Mouse (Mus musculus) adrenal gland, postnatal 25 days (tissue): Measurements from ENCODE around the gene Kcnrg. TPM values are rescaled to one million over a fixed set of nuclear protein-coding genes. Genes with fewer than 3 reads are reported as not detected.
A peak's percentile ranks its signal among the peaks of the same experiment; 100 is the strongest.
"Not testable (repeated sequence)": the region's sequence is repeated elsewhere in the genome, so short reads cannot be mapped to it uniquely, and the experiment has no call there.

Experiments
- DNase-seq: peaks from one replicate; pipeline ENCODE4 v3.0.0; 2021; ENCODE audit warnings: mixed read lengths
- long read RNA-seq: library from polyadenylated mRNA; stranded (forward); transcript quantifications from one replicate; pipeline ENCODE4 v2.0.0, GENCODE M21; 2021
- total RNA-seq: library from RNA; stranded (reverse); gene quantifications from 2 replicates; pipeline ENCODE4 v1.2.3, GENCODE M21; 2021

Kcnrg gene
- 0.27 and 0.52 TPM in 2 replicates for total RNA-seq
- long read RNA-seq: 0 reads

DNA sequence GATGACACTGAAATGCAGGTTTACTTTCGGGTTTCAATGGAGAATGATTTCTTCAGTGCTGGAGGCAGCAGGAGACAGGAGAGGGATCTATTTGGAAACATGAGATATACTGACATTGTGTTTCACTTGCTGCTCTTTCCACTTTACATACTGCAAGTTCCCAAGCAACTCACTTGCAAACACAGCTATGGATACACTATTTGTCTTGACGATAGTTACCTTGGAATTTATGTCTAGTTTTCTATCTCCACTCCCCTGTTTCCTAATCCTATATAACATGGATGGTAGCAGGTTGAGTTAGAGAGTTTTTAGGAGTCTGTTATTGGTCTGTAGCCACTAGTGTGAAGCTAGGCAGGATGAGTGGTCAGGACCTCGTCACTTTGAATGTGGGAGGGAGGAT lies at the start of gene Kcnrg:
Gene Kcnrg (plus strand): TSS at position 301 of the 400 bp plus-strand sequence.
- no peak for DNase-seq

DNA sequence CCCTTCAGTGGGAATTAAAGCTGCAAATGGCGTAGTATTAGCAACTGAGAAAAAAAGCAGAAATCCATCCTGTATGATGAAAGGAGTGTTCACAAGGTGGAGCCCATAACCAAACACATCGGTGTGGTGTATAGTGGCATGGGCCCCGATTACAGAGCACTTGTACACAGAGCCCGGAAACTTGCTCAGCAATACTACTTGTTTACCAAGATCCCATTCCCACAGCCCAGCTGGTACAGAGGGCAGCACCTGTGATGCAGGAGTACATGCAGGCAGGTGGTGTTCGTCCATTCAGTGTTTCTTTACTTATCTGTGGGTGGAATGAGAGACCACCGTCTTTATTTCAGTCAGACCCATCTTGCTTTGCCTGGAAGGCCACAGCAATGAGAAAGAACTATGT lies 48.4 kb upstream of the Kcnrg start:
- no peak for DNase-seq

DNA sequence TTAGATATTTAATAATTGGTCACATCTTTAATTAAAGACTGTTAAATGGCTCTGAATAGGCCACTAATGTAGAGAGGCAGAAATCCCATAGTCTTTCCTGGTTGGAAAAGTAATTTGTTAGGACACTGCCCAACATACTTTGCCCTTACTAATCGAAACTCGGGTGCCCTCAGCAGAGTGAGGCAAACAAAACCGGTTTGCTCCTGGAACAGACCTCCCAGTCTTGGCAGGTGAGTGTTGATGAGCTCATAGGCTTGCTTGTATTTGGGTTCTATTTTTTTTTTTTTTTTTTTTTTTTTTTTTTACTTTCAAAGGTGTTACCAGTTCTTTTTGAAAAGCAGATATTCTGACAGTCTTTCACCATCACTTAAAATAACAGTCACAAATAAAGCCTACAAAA lies 47.4 kb upstream of the Kcnrg start:
- DNase-seq: no peak

DNA sequence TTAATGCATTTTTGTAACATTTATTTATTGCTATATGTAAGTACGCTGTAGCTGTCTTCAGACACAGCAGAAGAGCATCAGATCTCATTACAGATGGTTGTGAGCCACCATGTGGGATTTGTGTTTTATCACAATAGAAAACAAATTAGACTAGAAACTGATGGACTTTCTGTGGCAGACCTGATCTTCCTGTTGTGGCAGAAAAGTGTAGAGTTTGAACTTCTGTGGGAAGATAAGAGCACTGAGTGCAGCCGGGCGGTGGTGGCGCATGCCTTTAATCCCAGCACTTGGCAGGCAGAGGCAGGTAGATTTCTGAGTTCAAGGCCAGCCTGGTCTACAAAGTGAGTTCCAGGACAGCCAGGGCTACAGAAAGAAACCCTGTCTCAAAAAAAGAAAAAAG lies 41.0 kb upstream of the Kcnrg start:
- DNase-seq: not testable (repeated sequence)

DNA sequence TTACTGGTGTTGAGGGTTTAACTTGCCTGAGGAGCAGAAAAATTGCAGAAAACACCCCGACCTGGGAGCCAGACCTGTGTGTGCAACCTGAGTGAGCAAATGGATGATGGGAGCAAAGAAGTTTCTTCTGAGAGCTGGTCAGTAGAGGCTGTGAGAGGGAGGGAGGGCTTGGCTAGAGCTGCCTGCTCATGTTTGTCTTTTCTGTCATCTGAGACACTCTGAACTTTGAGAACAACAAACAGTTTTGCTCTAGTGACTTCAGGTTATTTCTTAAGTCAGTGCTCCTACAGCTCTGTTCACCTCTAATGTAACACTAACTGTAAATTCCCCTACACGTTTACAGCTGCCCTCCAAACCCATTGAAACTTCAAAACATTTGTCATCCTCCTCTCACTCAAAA lies 37.9 kb upstream of the Kcnrg start:
- no peak for DNase-seq

DNA sequence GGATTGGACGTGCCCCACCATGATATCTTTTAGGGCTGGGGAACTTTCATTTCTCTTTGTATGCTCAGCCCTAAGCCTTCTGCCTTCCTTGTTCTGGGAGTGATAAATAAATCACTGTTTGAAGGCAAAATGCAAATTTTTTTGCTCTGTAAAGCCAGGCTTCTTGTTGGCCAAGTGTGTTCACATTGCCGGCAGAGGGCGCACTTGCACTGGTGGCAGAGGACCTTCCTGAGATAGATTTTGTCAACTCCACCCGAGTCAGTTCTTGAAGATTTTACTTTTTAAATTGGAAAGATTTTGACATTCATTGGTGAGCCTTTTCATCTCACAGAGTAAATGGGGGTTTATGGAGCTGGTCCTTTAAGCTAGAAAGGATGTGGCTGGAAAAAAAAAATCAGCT lies 35.9 kb upstream of the Kcnrg start:
- DNase-seq: peak; percentile 93

DNA sequence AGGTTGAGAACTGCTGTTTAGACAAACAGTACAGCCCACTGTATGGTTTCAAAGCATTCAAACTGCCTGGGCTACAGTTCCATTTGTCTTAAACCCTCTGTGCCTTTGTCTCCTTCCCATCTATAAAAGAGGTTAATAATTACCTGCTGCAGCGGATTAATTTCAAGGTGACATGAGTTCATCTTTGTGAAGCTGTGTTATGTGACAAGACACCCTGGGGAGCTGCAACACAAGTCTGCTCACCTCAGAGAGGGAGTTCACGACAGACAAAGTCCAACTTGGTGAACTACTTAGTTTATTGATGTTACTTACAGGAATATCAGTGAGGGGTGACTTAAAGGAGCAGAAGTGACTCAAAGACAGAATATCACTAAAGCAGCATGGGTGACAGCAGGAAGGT lies 35.1 kb upstream of the Kcnrg start:
- DNase-seq: no peak

DNA sequence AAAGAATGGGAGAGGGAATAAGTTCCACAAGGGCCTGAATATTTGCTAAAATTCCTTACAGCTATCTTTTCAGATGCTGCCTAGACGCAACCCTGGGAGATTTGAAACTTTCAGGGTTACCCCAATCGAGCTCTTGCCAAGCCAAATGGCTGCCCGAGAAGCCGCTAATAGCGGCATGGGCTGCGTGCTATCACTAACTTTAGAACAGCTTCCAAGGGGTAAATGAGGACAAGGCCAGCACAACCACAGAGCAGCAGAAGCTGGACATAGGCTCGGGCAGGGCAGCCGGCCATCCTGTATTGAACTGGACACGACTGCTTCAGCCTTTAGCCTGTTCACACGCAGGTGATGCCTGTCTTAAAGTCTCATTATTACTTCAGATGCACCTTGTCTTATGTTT lies 32.2 kb upstream of the Kcnrg start:
- peak; percentile 15 for DNase-seq

DNA sequence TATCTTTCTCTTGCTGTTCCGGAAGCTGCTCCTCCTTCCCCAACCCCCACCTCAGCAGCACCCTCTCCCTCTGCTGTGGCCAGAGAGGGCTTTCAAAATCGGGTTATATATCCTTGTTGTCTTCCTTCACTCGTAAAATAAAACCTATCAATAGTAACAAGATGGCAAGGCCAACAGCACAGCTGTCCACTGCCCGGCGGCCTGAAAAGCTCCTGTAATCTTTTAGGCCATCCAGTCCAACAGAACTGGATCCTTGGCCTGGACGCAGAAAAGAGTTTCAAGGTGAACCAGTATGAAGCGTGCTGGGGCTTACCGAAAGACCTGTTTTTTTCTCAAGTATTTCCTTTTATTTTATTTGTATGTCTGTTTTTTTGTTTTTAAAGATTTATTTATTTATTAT lies 31.3 kb upstream of the Kcnrg start:
- DNase-seq: no peak

DNA sequence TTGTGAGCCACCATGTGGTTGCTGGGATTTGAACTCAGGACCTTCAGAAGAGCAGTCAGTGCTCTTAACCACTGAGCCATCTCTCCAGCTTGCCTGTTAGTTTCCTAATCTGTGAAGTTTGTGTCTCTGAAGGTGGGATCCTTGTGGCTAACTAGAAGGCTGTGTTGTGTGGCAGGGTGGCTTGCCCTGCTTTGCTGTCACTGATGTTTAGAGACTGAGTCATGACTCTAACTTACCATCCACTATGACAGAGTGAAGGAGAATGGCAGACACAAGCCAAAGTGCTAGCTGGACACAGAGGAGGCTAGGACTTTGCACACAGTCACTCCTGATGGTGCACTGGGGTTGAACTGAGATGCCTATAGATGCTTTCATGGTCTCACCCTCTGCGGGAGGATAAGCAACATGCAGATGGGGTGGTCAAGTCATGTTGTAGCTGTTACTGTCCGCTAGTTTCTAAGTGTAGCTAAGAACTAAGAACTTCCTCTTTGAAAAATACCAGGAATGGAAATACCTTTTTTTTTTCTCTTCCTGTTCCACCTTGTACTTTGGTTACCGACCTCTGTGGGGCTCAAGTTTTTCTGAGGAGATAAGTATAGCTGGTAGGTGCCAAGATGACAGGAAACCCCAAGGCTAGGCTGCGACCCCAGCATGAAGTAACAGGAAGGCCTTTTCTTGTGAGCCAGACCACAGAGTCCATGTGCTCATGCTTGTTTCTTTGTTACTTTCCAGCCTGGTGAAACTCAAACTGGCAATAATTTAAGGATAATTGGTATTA lies 17.8 kb upstream of the Kcnrg start:
- DNase-seq: no peak

DNA sequence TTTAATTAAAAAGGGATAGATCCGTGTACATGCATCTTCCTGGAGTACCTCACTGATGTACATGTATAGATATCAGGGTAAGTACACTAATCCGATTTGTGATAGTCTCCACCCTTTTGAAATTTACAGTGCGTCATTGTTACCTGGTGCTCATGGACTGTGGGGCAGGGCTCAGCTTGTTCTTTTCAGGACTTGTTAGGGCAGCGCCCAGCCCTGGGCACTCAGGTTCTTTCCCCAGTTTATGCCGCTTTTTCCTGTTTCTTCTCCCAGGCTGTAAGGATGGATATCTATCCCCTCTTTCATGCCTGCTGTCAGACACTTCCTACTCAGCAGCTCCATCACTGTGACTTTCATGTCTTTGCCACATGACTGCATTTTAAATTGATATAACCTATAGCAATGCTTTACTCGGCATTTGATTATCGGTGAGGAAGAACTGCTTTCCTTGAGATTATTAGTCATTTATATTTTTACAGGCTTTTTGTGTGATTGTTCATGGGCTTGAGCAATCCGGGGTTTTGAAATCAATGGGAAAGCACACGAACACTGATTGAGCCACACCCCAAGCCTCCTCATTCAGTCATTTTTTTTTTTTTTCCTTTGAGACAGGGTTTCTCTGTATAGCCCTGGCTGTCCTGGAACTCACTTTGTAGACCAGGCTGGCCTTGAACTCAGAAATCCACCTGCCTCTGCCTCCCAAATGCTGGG lies 10.4 kb upstream of the Kcnrg start:
- no peak for DNase-seq

DNA sequence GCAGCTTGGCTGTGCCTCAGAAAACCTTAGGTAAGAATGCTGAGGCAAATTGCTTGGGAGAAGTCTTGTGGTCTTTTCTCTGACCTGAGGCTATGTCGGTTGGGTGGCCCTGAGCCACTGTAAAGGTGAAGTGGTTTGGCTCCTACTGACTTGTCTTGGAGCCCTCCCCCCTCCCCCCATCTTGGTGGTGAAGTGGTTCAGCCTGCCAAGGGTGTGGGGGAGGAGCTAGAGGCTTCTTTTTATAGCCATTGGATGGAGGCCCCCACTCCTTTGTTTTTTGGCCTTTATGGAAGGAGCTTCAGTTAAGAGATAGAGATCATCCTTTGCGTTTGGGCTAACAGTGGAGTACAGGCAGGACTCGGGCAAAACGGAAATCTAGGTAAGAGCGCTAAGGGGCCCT lies 9.3 kb upstream of the Kcnrg start, which contains the start of gene Trim13:
Gene Trim13 (plus strand): TSS at position 280 of the 400 bp plus-strand sequence.
- no peak for DNase-seq

DNA sequence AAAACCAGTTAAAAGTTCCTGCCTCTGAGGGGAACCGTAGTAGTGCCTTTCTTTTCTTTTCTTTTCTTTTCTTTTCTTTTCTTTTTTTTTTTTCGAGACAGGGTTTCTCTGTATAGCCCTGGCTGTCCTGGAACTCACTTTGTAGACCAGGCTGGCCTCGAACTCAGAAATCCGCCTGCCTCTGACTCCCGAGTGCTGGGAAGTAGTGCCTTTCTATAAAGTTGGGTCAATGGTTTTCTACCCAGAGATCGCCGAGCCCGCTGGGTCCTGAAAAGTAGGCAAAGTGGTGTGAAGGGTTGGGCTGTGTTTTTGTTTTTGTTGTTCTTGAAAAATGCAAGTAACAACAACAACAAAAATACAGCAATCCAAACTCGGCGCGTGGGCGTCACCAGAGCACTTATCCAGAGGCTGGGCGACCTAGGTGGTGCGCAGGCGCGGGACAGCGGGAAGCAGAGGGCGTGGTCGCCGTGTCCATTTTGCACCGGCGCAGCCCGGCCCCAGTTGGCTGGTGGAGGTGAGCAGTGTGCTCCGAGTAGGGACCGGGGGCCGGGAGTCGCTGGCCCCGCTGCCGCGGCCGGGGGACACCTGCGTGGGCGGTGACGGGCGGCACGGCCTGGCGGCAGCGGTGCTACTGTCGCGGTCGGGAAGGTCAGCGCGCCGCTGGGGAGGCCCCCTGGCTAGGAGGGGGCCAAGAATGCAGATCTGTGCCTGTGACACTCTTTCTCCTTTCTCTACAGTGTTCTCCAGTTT lies 8.0 kb upstream of the Kcnrg start:
- peak; percentile 95 for DNase-seq

DNA sequence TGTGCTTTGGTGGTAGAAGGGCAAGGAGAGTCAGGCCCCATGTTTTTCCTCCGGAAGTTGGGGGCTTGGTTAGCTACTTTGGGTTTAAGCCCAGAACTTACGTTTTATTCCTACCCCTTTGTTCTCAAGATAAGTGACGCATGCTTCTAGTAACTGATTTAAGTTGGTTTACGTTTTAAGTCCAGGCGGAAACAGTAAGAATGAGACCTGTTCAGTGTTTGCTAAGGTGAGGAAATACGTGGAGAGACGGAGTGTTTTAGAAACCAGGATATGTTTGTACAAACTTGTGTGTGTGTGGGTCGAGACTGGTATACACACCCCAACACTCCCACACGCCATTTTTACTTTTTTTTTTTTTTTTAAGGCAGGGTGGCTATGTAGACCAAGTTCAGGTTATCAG lies 5.9 kb upstream of the Kcnrg start:
- no peak for DNase-seq

DNA sequence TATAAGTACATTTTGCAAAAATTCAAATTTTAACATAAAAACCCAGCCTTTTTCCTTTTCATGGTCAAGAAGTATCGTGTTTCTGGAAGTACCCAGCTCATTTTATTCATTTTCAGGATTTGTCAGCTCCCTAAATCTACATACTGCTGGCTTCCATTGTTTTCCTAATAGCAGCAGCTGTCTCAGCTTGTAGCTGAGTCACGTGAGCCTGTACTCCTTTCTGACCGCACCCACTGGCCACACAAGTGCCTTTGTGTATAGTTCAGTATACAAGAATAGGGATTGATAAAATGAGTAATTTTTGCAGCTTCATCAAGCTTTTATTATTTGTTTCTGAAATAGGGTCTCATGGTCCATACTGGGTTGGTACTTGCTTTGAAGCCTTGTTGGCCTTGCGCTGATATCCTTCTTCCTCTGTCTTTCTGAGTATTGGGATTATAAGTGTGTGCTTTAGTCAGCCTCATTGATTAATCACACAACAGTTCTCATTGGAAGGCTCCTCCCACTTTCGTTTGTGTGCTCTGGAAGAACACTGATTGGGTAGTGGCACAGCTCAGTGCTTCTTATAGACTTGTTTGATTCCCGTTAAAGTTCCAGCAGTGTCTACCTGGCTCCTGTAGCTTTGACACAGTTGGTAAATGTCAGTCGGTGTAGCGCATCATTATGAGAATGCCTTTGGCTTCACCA lies 4.0 kb upstream of the Kcnrg start:
- DNase-seq: no peak

DNA sequence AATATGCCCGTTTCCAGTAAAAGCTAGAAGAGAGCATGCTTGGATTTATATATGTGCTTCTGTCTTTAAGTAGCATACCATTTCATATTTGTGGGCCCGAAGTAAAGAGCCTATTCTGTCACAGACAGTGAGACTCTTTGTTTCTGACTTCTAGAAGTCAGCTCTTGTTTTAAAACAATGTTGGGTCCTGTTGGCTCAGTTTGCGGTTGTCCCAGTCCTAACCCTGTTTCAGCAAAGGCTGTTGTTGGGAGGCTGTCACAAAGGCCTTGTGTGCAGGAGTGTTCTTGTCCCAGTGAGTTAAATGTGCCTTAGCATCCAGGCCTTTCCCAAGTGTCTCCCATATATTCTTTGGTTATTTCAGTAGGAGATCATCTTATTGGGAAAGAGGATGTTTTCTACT lies 3.2 kb upstream of the Kcnrg start:
- no peak for DNase-seq

DNA sequence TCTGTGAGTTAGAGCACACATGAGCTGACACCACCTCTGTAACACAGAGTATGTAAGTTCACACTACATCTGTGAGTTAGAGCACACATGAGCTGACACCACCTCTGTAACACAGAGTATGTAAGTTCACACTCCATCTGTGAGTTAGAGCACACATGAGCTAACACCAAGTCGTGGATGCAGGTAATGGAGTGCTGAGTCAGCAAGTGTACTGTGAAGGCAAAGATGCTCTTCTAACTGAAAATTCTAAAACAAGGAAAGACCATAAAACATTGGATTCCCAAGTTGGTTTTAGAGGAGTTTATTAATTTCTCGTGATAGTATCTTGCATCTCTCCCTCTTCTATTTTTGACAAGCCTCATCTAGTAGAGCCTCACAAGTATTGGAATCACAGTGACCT lies 1.2 kb upstream of the Kcnrg start:
- DNase-seq: not testable (repeated sequence)

DNA sequence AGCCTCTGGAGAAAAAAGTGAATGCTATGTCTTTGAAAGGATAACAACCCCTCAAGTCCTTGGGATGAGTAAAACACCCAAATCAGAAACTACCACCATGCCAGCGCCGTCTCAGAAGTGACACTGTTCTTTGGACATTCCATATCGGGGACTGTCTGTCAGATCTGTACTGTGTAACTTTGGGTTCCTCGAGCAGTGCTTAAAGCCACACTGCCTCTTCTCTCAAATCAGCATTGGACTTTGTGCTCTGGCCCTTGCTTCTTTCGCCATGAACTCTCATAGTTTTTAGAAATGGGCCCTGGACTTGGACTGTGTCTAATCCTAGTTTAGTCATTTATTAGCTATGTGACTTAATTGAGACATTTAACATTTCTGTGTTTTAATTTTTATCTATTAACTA lies 4.5 kb downstream of the Kcnrg start:
- DNase-seq: no peak

DNA sequence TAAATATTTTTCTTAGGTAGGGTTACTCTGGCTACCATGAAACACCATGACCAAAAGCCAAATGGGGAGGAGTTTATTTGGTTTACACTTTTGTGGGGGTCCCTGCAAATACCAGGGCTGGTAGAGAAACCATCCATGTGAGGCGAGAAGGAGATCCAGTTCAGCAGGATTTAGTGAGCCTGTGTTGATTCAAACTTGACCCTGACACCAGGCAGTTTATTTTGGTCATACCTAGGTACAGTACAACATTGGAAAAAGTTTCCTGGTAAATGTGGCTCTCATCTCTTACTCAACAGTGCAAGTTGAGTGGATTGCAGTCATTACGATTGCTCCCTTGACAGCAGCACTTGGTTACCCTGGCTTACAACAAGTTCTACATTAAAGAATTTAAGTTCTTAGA lies 6.1 kb downstream of the Kcnrg start:
- DNase-seq: no peak

DNA sequence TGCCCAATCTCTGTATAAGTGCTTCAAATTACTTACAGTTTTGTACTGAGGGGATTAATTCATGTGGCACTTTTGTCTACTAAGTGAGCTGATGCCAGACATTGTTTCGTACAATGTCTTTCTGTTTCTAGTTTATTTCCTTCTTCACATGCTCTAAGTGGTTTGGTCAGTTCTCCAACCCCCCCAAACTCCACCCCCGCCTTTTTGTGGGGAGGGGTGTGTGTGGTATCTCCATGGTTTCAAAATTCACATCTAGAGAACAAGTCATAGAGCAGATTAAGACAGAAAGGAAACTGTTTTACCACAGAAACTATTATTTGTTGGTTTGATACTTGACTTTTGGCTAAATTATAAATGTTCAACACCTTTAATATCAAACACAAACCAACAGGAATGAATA lies 13.1 kb downstream of the Kcnrg start:
- no peak for DNase-seq

DNA sequence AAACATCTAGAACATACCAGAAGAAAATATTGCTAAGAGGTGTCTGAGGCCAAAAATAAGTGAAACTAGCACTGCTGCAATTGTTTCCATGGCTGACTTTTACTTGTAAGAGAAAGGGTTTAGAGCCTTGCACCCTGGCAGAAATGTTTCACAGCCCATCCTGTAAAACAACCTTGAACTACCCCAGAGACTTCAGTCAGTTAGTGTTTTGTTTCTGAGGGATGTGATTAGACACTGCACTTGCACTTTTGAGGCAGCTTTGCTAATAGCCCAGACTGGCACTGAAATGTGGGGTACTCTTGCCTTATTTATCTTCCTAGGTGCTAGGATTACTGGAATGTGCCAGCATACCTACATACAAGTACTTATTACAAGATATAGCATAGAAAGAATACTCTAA lies 28.7 kb downstream of the Kcnrg start:
- DNase-seq: no peak

DNA sequence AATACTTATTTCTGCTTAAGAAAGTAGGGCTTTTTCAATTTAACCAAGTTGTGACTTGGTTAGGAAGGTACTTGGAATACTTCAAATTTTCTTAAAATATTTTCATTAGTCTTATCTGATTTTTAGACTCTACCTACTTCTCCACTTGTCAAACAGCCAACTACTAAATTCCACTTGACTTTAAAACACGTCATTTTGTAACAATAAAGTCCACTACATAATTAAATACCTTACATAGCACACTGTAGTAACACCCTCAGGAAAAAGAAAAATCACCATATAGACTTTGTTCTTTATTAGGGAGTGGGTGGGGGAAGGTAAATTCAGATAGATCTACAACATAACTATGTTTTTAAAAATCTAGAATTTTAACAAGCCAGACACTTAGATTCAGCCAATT lies 35.4 kb downstream of the Kcnrg start:
- DNase-seq: no peak

DNA sequence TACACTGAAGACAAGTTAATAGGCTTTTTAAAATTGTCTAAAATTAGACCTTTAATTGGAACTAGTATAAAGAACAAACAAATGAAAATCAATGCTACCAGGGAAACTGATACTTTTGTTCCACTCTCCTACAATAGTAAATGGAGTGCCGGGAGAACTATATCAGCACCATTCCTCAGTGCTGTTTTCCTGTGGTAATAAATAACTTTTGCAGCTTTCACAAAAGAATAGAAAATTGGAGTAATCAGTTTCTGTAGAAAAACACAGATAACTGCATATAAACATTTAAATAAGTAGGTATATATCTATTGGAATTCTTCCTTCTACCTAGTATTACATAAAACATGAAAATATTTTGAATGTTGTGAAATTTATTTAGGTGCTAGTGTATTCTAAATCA lies 38.3 kb downstream of the Kcnrg start:
- DNase-seq: no peak
